Mouse (Mus musculus) ovary, adult 18-20 months (tissue): ENCODE measurements around the gene Praf2.
"Not testable (repeated sequence)": the region's sequence is repeated elsewhere in the genome, so short reads cannot be mapped to it uniquely, and the experiment has no call there.

Source experiments
- DNase-seq: peaks from one replicate; pipeline ENCODE4 v3.0.0; 2022; ENCODE audit warnings: low spot score, mixed read lengths

The Praf2 gene

GRCm38 (mm10) chrX:7728215-7728921 is at the start of gene Praf2:
Gene Praf2 (plus strand): TSS chrX:7728439.
- peak; percentile 77 for DNase-seq

- DNase-seq = no peak
These were observed 49.3 kb upstream of the Praf2 start for GRCm38 (mm10) chrX:7678986-7679385.

GRCm38 (mm10) chrX:7679405-7680056 is 48.7 kb upstream of the Praf2 start:
- peak; percentile 82 for DNase-seq

GRCm38 (mm10) chrX:7680057-7680412 is 48.2 kb upstream of the Praf2 start:
- DNase-seq = no peak

GRCm38 (mm10) chrX:7680864-7681263 is 47.4 kb upstream of the Praf2 start, which contains the start of gene Magix:
Gene Magix (minus strand): TSS chrX:7681251.
- no peak for DNase-seq

- no peak for DNase-seq
These were observed 39.9 kb upstream of the Praf2 start for GRCm38 (mm10) chrX:7688321-7688720.

- DNase-seq = no peak
These were observed 37.8 kb upstream of the Praf2 start for GRCm38 (mm10) chrX:7690486-7690885.

- DNase-seq = no peak
These were observed 35.4 kb upstream of the Praf2 start for GRCm38 (mm10) chrX:7692862-7693261.

GRCm38 (mm10) chrX:7696520-7696919 is 31.7 kb upstream of the Praf2 start:
- DNase-seq = no peak

- DNase-seq = peak; percentile 82
These were observed 31.3 kb upstream of the Praf2 start, which contains the start of gene Gpkow for GRCm38 (mm10) chrX:7696954-7697381. Gene Gpkow (plus strand): TSS chrX:7697131.

GRCm38 (mm10) chrX:7713764-7714134 is 14.5 kb upstream of the Praf2 start:
- DNase-seq = not testable (repeated sequence)

- DNase-seq = peak; percentile 93
These were observed 13.9 kb upstream of the Praf2 start, which contains the start of gene Wdr45 for GRCm38 (mm10) chrX:7714135-7714899. Gene Wdr45 (plus strand): TSS chrX:7714333.

GRCm38 (mm10) chrX:7716058-7716457 is 12.2 kb upstream of the Praf2 start:
- DNase-seq = not testable (repeated sequence)

- DNase-seq = peak; percentile 49
These were observed 6.5 kb upstream of the Praf2 start, which contains the start of gene Gm45208 for GRCm38 (mm10) chrX:7721514-7722281. Gene Gm45208 (plus strand): TSS chrX:7722245.

- no peak for DNase-seq
These were observed 6.0 kb upstream of the Praf2 start for GRCm38 (mm10) chrX:7722282-7722611.

GRCm38 (mm10) chrX:7722691-7723090 is 5.5 kb upstream of the Praf2 start:
- no peak for DNase-seq

GRCm38 (mm10) chrX:7724135-7724534 is 4.1 kb upstream of the Praf2 start:
- DNase-seq = no peak

GRCm38 (mm10) chrX:7725841-7726240 is 2.4 kb upstream of the Praf2 start:
- DNase-seq = no peak

GRCm38 (mm10) chrX:7727176-7727575 is 1.1 kb upstream of the Praf2 start:
- DNase-seq = no peak

- DNase-seq = no peak
These were observed 655 bp downstream of the Praf2 start for GRCm38 (mm10) chrX:7728922-7729265.

GRCm38 (mm10) chrX:7733571-7734156 is 5.4 kb downstream of the Praf2 start:
- DNase-seq = no peak
